Mouse (Mus musculus) left cerebral cortex, adult 8-10 months (tissue): ENCODE results near the gene Nadk. TPM values are rescaled to one million over a fixed set of nuclear protein-coding genes. Genes with fewer than 3 reads are reported as not detected.

Experiments used
- DNase-seq, 2 experiments: peaks; one replicate each; pipeline ENCODE4 v3.0.0; 2022; ENCODE audit warnings: low spot score in 2 of 2
- total RNA-seq, 4 experiments: library from RNA; stranded (reverse); gene quantifications; 2 replicates each; pipeline ENCODE4 v1.2.4; 2022

Gene Nadk
- 10 to 100 TPM; 43.2 to 55.5 (median 52.6) TPM for total RNA-seq

GRCm38 (mm10) chr4:155561661-155562442, at the start of gene Nadk:
Nadk (plus strand) TSS chr4:155562378.
- no peak for DNase-seq

- DNase-seq: no peak
Measured at GRCm38 (mm10) chr4:155514810-155515209, 47.4 kb upstream of the Nadk start.

GRCm38 (mm10) chr4:155517948-155518517, 44.1 kb upstream of the Nadk start:
- DNase-seq: no peak

- DNase-seq: no peak
Measured at GRCm38 (mm10) chr4:155522327-155522726, 39.9 kb upstream of the Nadk start.

- DNase-seq: no peak
Measured at GRCm38 (mm10) chr4:155525751-155526150, 36.4 kb upstream of the Nadk start.

GRCm38 (mm10) chr4:155529294-155529693, 32.9 kb upstream of the Nadk start:
- DNase-seq: no peak

GRCm38 (mm10) chr4:155549993-155550392, 12.2 kb upstream of the Nadk start:
- no peak for DNase-seq

- no peak for DNase-seq
Measured at GRCm38 (mm10) chr4:155550446-155550845, 11.7 kb upstream of the Nadk start.

- no peak for DNase-seq
Measured at GRCm38 (mm10) chr4:155551073-155551472, 11.1 kb upstream of the Nadk start.

GRCm38 (mm10) chr4:155552917-155553532, 9.2 kb upstream of the Nadk start:
- DNase-seq: no peak

GRCm38 (mm10) chr4:155554880-155555279, 7.3 kb upstream of the Nadk start:
- no peak for DNase-seq

- no peak for DNase-seq
Measured at GRCm38 (mm10) chr4:155555464-155555863, 6.7 kb upstream of the Nadk start.

- DNase-seq: no peak
Measured at GRCm38 (mm10) chr4:155559454-155559853, 2.7 kb upstream of the Nadk start.

GRCm38 (mm10) chr4:155560932-155561331, 1.2 kb upstream of the Nadk start:
- DNase-seq: no peak

GRCm38 (mm10) chr4:155562725-155563399, 684 bp downstream of the Nadk start:
- peak; percentile 35 to 56 for DNase-seq

GRCm38 (mm10) chr4:155563400-155564231, 1.4 kb downstream of the Nadk start:
- DNase-seq: peak; percentile 83 to 94

- DNase-seq: peak in 1 of 2 experiments; percentile 35
Measured at GRCm38 (mm10) chr4:155564315-155565069, 2.3 kb downstream of the Nadk start.

GRCm38 (mm10) chr4:155566555-155566954, 4.4 kb downstream of the Nadk start:
- DNase-seq: no peak

- no peak for DNase-seq
Measured at GRCm38 (mm10) chr4:155568170-155568569, 6.0 kb downstream of the Nadk start.

- no peak for DNase-seq
Measured at GRCm38 (mm10) chr4:155568632-155569370, 6.6 kb downstream of the Nadk start.
